Mouse (Mus musculus): ENCODE measurements around the gene Gm13271. TPM values are rescaled to one million over a fixed set of nuclear protein-coding genes. Genes with fewer than 3 reads are reported as not detected.
"Not testable (repeated sequence)": the region's sequence is repeated elsewhere in the genome, so short reads cannot be mapped to it uniquely, and the experiment has no call there.

Gene Gm13271
- polyA plus RNA-seq, 2 experiments = not detected

GRCm38 (mm10) chr4:88760431-88760830 is 5.8 kb downstream of the Gm13271 start:
- not testable (repeated sequence) for H3K27me3 ChIP-seq (ENCODE audit: control insufficient read depth, insufficient read depth, low read length); H3K9me3 ChIP-seq (ENCODE audit: control insufficient read depth, low read length); ATAC-seq (ENCODE audit: low FRiP score, low read depth); H3K4me1 ChIP-seq (ENCODE audit: control insufficient read depth, insufficient read depth, low read length); H3K36me3 ChIP-seq (ENCODE audit: control insufficient read depth, insufficient read depth, low read length); H3K9ac ChIP-seq (ENCODE audit: low read depth, low read length, severe bottlenecking); H3K27ac ChIP-seq (replicated peaks; ENCODE audit: low read depth, low read length)
- DNase-seq (ENCODE audit: low spot score) = peak; percentile 68
- Histone ChIP-seq H3K4me3 (replicated peaks; ENCODE audit: low read length) (peak overlapping the region; percentile 31), H3K4me2 (replicated peaks; ENCODE audit: low read depth, low read length, severe bottlenecking) (peak overlapping the region; percentile 37; the same call in 1 of the 2 replicates)
- TF ChIP-seq POLR2A (IDR thresholded peaks at IDR 0.05; ENCODE audit: borderline replicate concordance, extremely low read depth, insufficient read depth, insufficient read length) = peak; percentile 57; the same call in 1 of the 2 replicates
- WGBS = 4% methylated on average over 12 of the region's 28 CpGs

- H3K36me3 ChIP-seq (ENCODE audit: control insufficient read depth, insufficient read depth, low read length); ATAC-seq (ENCODE audit: low FRiP score, low read depth); H3K4me3 ChIP-seq (replicated peaks; ENCODE audit: low read length); H3K4me2 ChIP-seq (replicated peaks; ENCODE audit: low read depth, low read length, severe bottlenecking); DNase-seq (ENCODE audit: low spot score); H3K4me1 ChIP-seq (ENCODE audit: control insufficient read depth, insufficient read depth, low read length); H3K27ac ChIP-seq (replicated peaks; ENCODE audit: low read depth, low read length); H3K27me3 ChIP-seq (ENCODE audit: control insufficient read depth, insufficient read depth, low read length); H3K9ac ChIP-seq (ENCODE audit: low read depth, low read length, severe bottlenecking); H3K9me3 ChIP-seq (ENCODE audit: control insufficient read depth, low read length): not testable (repeated sequence)
- 62% methylated on average over 6 of the region's 8 CpGs for WGBS
These were observed 7.1 kb downstream of the Gm13271 start for GRCm38 (mm10) chr4:88761776-88762175.

GRCm38 (mm10) chr4:88762341-88762740 is 7.7 kb downstream of the Gm13271 start:
- not testable (repeated sequence) for H3K27ac ChIP-seq (replicated peaks; ENCODE audit: low read depth, low read length); H3K4me2 ChIP-seq (replicated peaks; ENCODE audit: low read depth, low read length, severe bottlenecking); H3K9ac ChIP-seq (ENCODE audit: low read depth, low read length, severe bottlenecking); H3K4me3 ChIP-seq (replicated peaks; ENCODE audit: low read length); H3K9me3 ChIP-seq (ENCODE audit: control insufficient read depth, low read length); H3K4me1 ChIP-seq (ENCODE audit: control insufficient read depth, insufficient read depth, low read length); H3K36me3 ChIP-seq (ENCODE audit: control insufficient read depth, insufficient read depth, low read length); H3K27me3 ChIP-seq (ENCODE audit: control insufficient read depth, insufficient read depth, low read length); ATAC-seq (ENCODE audit: low FRiP score, low read depth); DNase-seq (ENCODE audit: low spot score)
- WGBS = 75% methylated on average over 8 of the region's 9 CpGs

GRCm38 (mm10) chr4:88763384-88764018 is 8.8 kb downstream of the Gm13271 start:
- peak overlapping the region; percentile 33 for H3K4me3 ChIP-seq (replicated peaks; ENCODE audit: low read length)
- not testable (repeated sequence) for H3K9me3 ChIP-seq (ENCODE audit: control insufficient read depth, low read length); H3K27me3 ChIP-seq (ENCODE audit: control insufficient read depth, insufficient read depth, low read length); H3K4me1 ChIP-seq (ENCODE audit: control insufficient read depth, insufficient read depth, low read length); H3K36me3 ChIP-seq (ENCODE audit: control insufficient read depth, insufficient read depth, low read length); ATAC-seq (ENCODE audit: low FRiP score, low read depth); H3K27ac ChIP-seq (replicated peaks; ENCODE audit: low read depth, low read length)
- peak; percentile 59 for DNase-seq (ENCODE audit: low spot score)
- TF ChIP-seq POLR2A (IDR thresholded peaks at IDR 0.05; ENCODE audit: borderline replicate concordance, extremely low read depth, insufficient read depth, insufficient read length) = 0 out of 2 replicates have a peak, but pooled peaks have one; percentile 32
- 7% methylated on average over 19 of the region's 42 CpGs for WGBS
- peak overlapping the region; percentile 28; the same call in 1 of the 2 replicates for H3K9ac ChIP-seq (ENCODE audit: low read depth, low read length, severe bottlenecking)
- H3K4me2 ChIP-seq (replicated peaks; ENCODE audit: low read depth, low read length, severe bottlenecking) = peak overlapping the region; percentile 39

GRCm38 (mm10) chr4:88773534-88773933 is 18.9 kb downstream of the Gm13271 start, which contains the start of gene Gm13290:
Gm13290 (plus strand) TSS chr4:88773834.
- not testable (repeated sequence) for DNase-seq (ENCODE audit: low spot score); H3K9ac ChIP-seq (ENCODE audit: low read depth, low read length, severe bottlenecking); H3K9me3 ChIP-seq (ENCODE audit: control insufficient read depth, low read length); H3K36me3 ChIP-seq (ENCODE audit: control insufficient read depth, insufficient read depth, low read length); H3K4me3 ChIP-seq (replicated peaks; ENCODE audit: low read length); H3K4me2 ChIP-seq (replicated peaks; ENCODE audit: low read depth, low read length, severe bottlenecking); ATAC-seq (ENCODE audit: low FRiP score, low read depth); H3K4me1 ChIP-seq (ENCODE audit: control insufficient read depth, insufficient read depth, low read length); H3K27ac ChIP-seq (replicated peaks; ENCODE audit: low read depth, low read length); H3K27me3 ChIP-seq (ENCODE audit: control insufficient read depth, insufficient read depth, low read length)
- no CpG with 5 or more reads among the region's 32 CpGs for WGBS

- no CpG with 5 or more reads among the region's 29 CpGs for WGBS
- not testable (repeated sequence) for H3K9ac ChIP-seq (ENCODE audit: low read depth, low read length, severe bottlenecking); H3K36me3 ChIP-seq (ENCODE audit: control insufficient read depth, insufficient read depth, low read length); H3K9me3 ChIP-seq (ENCODE audit: control insufficient read depth, low read length); H3K4me2 ChIP-seq (replicated peaks; ENCODE audit: low read depth, low read length, severe bottlenecking); H3K27ac ChIP-seq (replicated peaks; ENCODE audit: low read depth, low read length); H3K4me1 ChIP-seq (ENCODE audit: control insufficient read depth, insufficient read depth, low read length); DNase-seq (ENCODE audit: low spot score); ATAC-seq (ENCODE audit: low FRiP score, low read depth); H3K4me3 ChIP-seq (replicated peaks; ENCODE audit: low read length); H3K27me3 ChIP-seq (ENCODE audit: control insufficient read depth, insufficient read depth, low read length)
These were observed 22.0 kb downstream of the Gm13271 start, which contains the start of gene Gm13289 for GRCm38 (mm10) chr4:88776622-88777021. Gm13289 (plus strand) TSS chr4:88776922.

GRCm38 (mm10) chr4:88779550-88779949 is 24.9 kb downstream of the Gm13271 start, which contains the start of gene Gm13272:
Gm13272 (plus strand) TSS chr4:88779850.
- not testable (repeated sequence) for H3K36me3 ChIP-seq (ENCODE audit: control insufficient read depth, insufficient read depth, low read length); H3K9me3 ChIP-seq (ENCODE audit: control insufficient read depth, low read length); H3K4me3 ChIP-seq (replicated peaks; ENCODE audit: low read length); H3K4me2 ChIP-seq (replicated peaks; ENCODE audit: low read depth, low read length, severe bottlenecking); H3K9ac ChIP-seq (ENCODE audit: low read depth, low read length, severe bottlenecking); ATAC-seq (ENCODE audit: low FRiP score, low read depth); H3K27me3 ChIP-seq (ENCODE audit: control insufficient read depth, insufficient read depth, low read length); H3K4me1 ChIP-seq (ENCODE audit: control insufficient read depth, insufficient read depth, low read length); H3K27ac ChIP-seq (replicated peaks; ENCODE audit: low read depth, low read length); DNase-seq (ENCODE audit: low spot score)
- no CpG with 5 or more reads among the region's 29 CpGs for WGBS

- ATAC-seq (ENCODE audit: low FRiP score, low read depth) = not testable (repeated sequence)
These were observed 25.7 kb downstream of the Gm13271 start for GRCm38 (mm10) chr4:88780320-88780719.

More at GRCm38 (mm10) chr4:88780320-88780719, 25.7 kb downstream of the Gm13271 start:
- not testable (repeated sequence) for H3K9me3 ChIP-seq (ENCODE audit: control insufficient read depth, low read length); DNase-seq (ENCODE audit: low spot score); H3K27me3 ChIP-seq (ENCODE audit: control insufficient read depth, insufficient read depth, low read length); H3K4me1 ChIP-seq (ENCODE audit: control insufficient read depth, insufficient read depth, low read length); H3K9ac ChIP-seq (ENCODE audit: low read depth, low read length, severe bottlenecking); H3K36me3 ChIP-seq (ENCODE audit: control insufficient read depth, insufficient read depth, low read length); H3K4me2 ChIP-seq (replicated peaks; ENCODE audit: low read depth, low read length, severe bottlenecking); H3K27ac ChIP-seq (replicated peaks; ENCODE audit: low read depth, low read length); H3K4me3 ChIP-seq (replicated peaks; ENCODE audit: low read length)
- WGBS = 45% methylated on average over 10 of the region's 18 CpGs

All from limb, embryonic 14.5 days (tissue).